Mouse (Mus musculus) ES-Bruce4 (cell line): ENCODE data around the gene Ikzf3.

ENCODE experiments used
- CTCF ChIP-seq: IDR thresholded peaks from one replicate; pipeline ENCODE4 v1.8.1; 2011; ENCODE audit warnings: low read depth, low read length
- EP300 ChIP-seq: IDR thresholded peaks from 2 replicates; pipeline ENCODE4 v1.6.1; 2011; ENCODE audit warnings: low read depth, low read length; ENCODE audit not compliant: insufficient read depth
- POLR2A ChIP-seq: IDR thresholded peaks from one replicate; pipeline ENCODE4 v1.8.1; 2011; ENCODE audit warnings: low read length; ENCODE audit not compliant: insufficient read depth

- TF ChIP-seq CTCF (no peak), POLR2A (no peak), EP300 (no peak)
Observed at GRCm38 (mm10) chr11:98464516-98464915, 81.3 kb downstream of the Ikzf3 start.
